Mouse (Mus musculus): Measurements from ENCODE around the gene Erg.

The Erg gene

DNA sequence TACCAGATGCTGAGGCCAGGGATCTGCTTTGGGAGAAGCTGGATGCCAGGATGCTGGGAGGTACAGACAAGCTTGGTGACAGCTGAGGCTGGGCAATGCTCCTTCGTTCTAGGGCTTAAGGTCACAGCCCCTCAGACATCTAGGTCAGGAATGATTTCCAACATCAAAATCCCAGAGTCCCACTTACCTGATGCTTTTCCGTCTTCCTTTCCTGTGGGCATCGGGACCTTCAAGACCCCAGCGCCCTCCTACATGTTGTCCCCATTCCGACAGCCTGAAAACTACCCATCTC is at the start of gene Erg:
Gene Erg (minus strand): TSS at position 283 of the 292 bp plus-strand sequence.
- no peak for DNase-seq (ENCODE audit: low spot score in 2 of 2)

DNA sequence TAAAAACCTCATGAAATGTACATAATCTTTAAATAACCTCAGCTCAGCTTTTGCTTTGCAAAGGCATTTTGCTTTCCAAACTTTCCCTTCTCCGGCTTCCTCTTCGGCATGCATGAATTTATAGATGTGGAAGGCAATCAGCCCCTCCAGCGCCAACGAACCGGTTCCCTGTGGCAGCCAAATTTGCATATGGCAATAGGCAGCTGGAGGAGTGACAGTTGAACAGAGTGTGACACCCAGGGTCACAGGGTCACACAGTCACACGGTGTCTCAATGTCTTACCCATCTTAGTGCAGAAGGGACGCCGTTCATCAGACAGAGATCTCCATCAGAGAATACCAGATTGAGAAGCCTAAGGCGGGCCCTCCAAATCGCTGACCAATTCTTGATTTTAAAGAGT is 45.4 kb upstream of the Erg start:
- DNase-seq (ENCODE audit: low spot score in 2 of 2), result no peak

DNA sequence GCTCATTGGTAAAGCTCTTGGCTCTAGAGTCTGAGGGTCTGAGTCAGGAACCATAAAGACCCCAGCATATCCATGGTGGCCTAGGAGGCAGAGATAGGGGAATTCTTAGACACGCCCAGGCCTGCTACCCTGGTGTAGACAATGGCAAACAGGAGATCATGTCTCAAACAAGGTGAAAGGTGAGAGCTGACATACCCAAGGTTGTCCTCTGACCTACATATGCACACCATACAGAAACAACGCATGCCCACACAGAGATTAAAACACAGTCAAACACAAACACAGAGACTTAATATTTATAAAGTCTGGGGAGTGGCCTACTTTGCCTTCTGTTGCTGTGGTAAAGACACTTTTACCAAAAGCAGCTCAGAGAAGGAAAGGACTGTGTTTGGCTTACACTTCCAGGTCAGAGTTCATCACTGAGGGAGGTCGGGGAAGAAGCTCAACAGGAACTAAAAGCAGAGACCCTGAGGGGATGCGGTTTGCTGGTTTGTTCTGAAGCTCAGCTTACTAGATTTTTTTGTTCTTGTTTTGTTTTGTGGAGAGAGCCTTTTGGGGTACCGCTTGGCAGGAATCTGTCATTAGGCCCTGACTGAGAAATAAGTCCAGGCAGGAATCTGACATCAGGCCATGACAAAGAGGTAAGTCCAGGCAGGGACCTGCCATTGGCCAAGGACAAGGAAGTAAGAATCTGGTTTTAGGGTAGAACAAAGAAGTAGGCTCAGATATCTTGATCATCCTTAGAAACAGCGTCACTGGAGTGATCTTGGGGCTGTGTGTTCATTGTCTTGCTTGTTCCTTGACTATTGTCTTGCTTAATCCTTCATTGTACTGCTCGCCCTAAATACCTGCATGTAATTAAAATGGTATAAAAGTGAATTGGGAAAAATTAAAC is 37.7 kb upstream of the Erg start:
- DNase-seq (ENCODE audit: low spot score in 2 of 2), result no peak

DNA sequence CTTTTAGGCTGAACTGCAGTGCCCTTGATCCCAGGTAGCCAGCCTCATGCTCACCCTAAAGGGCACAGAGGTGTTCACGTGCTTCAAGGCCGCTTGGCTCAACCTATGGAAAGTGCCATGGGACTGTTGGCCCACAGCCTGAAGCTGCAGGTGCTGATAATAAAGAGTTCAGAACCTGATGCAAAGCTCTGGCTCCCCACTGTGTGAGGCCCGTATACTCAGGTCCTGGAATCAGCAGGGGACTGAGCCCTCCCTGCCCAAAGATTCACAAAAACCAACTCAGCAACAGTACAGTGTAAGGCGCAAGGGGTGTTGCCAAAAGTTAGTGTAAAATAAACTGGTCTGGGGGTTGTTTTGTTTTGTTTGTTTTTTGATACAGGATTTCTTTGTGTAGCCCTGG is 36.7 kb upstream of the Erg start:
- DNase-seq (ENCODE audit: low spot score in 2 of 2), result no peak

DNA sequence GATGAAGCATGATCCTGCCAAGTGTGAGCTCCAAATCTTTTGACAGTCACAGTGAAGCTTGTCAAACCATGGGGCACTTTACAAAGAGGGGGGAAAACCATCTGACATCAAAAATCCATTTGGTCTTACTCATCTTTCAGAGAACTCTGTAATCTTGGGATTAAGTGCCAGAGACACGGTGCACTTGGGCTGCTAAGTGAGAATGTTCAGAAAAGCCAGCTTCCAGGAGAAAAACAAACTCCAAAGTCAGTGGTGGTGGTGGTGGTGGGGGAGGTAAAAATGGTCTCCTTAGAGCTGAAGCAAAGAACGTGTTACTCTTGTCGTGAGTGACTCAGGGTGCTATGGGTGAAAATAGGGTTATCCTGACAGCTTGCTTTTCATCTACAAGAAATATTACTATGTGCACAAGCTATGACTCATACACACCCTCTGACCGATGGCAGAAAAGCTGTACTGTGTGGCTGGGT is 33.5 kb upstream of the Erg start:
- DNase-seq (ENCODE audit: low spot score in 2 of 2), result no peak

DNA sequence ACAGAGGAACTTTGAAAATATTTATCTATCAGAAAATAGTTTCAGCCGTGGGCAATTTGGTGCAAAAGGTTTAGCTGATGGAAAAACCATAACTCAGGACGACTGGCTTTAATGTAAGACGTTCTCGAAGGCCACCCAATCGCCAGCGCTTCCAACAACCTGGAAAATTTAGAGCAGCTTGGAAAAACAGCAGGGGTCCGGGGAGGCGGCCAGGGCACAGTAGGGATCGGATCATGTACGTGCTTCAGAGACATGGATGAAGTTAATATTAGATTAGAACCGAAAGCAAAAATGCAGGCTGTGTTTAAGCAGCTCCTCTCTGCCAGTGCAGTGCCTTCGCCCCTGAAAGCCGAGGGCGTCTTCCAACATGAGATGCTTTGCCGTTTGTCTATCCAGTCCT is 31.8 kb upstream of the Erg start:
- DNase-seq (ENCODE audit: low spot score in 2 of 2), result no peak

DNA sequence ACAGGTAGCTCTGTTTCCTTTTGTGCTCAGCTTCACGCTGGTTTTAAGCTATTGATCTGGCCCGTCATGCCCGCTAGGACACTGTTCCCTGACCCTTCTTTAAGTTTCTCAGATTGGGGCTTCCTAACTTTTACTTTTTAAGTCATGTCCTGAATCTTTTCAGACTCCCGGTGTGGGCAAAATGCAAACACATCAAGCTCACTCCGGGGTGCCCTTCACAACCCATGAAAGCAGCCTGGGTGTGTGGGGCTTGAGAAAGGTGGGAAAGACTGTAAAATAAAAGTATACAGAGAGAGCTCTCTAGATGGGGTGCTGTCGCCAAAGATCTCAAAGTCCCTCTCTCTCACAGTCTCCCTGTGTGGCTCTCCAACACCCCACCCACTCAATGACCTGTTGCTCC is 31.3 kb upstream of the Erg start:
- DNase-seq (ENCODE audit: low spot score in 2 of 2), result no peak

DNA sequence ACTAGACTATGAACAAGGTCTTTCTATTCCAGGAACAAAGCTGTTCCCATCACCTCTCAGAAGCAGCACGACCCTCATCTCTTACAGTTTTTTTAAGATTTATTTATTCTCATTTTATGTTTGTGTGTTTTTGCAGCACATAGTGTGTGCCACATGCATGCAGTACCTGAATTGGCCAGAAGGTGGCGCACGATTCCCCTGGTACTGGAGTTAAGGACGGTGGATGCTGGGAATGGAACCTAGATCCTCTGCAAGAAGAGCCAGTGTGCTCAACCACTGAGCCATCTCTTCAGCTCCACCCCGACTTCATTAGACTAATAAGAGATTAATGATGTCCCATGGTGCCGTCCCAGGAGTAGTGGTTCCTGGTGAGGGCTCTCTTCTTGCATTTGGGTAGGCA is 29.2 kb upstream of the Erg start:
- DNase-seq (ENCODE audit: low spot score in 2 of 2), result no peak

DNA sequence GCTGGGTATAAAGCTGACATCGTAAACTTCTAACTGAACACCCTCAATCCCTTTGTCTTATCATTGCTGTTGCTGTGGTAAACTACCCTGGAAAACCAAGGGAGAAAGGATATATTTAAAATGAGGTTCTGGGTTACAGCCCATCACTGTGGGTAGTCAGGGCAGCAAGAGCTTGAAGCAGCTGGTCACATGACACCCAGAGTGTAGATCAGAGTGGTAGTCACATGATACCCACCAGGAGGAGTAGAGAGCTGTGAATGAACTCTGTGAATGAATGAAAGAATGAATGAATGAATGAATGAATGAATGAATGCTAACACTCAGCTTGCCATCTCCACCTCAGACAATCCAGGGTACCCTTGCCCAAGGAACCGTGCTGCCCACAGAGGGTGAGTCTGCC is 28.1 kb upstream of the Erg start:
- no peak for DNase-seq (ENCODE audit: low spot score in 2 of 2)

DNA sequence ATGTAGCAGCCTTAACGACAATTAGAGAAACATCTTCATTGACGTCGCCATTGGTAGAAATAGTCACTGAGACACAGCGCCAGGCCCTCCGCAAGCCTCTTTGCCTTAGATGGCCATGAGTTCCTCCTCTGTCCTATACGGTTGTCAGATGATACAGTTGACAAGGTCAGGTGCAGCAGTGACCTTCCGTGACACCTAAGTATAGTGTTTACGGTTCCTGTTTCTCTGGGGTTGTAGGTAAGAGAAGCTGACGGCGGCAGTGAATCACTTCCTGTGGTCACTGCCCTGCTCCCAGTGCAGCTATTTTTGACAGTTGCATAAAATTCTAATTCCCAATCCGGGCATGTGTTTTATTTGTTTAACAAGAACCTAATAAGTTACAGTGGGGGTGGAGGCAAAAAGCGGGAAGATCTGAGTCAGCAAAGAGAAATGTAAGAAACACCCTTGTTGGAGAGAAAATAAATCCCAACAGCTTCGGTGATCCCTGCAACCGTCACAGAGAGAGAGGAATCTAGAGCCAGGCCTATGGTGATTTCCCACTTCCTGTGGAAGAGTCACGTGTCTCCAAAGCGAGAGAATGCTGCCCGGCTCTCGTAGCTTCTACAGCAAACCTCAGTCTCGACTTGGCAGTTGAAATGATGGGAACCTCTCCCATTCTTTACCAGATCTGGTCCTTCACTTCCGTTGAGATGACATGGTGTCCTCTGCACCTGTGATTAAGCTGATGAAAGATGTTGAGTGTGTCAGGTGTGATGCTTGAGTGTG is 25.8 kb upstream of the Erg start:
- no peak for DNase-seq (ENCODE audit: low spot score in 2 of 2)

DNA sequence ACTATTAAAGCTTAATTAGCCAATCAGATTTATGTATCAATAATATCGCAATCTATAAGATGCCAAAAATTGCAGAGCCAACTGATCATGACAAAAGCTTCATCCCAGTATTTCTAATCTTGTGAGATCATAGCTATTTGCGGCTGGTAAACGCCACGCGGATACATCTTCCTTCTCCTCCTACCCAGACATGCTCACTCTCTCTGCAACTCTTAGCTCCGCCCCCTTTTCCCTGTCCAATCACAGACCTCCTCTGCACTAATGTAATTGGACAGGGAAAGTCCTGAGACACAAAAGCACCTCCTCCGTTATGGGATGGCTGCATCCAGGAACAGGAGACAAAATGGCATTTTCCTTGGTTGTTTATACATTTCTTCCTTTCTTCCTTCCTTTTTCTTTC is 22.2 kb upstream of the Erg start:
- DNase-seq (ENCODE audit: low spot score in 2 of 2), result no peak

DNA sequence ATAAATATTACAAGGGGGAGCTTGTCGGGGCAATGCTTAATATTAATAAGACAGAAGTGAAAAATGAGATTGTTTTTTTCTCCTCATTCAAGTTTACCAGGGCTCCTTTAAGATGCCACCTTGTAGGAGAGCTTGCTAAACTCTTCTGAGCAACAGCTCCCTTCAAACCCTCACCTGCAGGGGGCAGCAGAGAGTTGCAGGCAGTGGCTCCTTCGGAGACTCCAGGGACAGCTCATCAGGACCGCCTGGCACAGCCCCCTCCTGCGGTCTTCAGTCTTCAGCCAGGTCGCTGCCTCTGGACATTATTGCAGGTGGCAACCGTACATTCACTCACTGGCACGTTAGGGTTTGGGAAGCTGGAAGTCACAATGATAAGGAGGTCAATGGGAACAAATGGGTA is 18.9 kb upstream of the Erg start:
- peak; percentile 53 to 75 for DNase-seq (ENCODE audit: low spot score in 2 of 2)

DNA sequence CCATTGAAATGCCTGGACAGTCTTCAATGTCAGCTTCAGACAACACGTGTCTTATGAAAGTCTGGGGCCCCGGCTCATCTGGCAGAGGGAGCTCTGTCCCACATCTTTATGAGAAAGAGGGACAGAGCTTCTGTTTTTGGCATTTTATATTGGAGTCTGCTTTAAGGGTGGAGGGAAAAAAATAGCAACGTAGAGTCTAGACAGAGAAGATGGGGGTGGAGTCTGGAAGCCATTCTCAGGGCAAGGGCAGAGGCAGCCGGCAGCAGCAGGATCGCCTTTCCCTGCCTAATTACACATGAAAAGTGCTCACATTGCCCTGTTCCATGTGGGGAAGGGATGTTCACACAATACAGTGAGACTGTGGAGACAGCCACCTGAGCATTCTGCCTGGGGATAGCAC is 16.1 kb upstream of the Erg start:
- no peak for DNase-seq (ENCODE audit: low spot score in 2 of 2)

DNA sequence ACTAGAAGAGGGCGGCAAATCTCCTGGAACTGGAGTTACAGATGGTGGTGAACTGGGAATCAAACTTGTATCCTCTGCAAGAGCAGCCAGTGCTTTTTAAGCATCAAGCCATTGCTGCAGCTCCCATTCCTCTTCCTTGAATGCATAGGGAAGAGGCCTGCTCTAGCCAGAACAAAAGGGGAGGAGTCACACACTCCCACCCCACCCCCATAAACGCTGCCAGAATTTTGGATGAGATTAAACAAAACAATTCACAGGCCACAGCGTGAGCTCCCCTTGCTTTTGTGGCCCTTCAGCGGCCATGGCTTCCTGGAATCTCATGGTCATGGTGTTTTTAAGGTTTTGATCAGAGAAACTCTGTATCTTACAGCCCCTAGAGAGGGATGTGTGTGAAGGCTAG is 15.4 kb upstream of the Erg start:
- no peak for DNase-seq (ENCODE audit: low spot score in 2 of 2)

DNA sequence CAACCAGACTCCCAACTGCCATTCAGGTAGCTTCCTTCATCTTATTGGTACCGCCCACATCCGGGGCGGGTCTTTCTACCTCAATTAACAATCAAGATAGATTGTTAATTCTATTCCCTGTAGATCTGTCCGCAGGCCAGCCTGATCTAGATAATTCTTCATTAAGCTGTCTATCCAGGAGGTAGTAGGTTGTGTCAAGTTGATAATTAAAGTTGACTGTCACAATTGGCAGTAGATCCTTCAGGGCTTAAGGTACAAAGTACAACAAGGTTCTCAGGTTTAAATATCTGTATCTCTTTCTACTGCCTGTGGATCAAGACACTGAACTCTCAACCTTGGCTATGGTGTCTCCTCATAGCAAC is 14.8 kb upstream of the Erg start:
- no peak for DNase-seq (ENCODE audit: low spot score in 2 of 2)

DNA sequence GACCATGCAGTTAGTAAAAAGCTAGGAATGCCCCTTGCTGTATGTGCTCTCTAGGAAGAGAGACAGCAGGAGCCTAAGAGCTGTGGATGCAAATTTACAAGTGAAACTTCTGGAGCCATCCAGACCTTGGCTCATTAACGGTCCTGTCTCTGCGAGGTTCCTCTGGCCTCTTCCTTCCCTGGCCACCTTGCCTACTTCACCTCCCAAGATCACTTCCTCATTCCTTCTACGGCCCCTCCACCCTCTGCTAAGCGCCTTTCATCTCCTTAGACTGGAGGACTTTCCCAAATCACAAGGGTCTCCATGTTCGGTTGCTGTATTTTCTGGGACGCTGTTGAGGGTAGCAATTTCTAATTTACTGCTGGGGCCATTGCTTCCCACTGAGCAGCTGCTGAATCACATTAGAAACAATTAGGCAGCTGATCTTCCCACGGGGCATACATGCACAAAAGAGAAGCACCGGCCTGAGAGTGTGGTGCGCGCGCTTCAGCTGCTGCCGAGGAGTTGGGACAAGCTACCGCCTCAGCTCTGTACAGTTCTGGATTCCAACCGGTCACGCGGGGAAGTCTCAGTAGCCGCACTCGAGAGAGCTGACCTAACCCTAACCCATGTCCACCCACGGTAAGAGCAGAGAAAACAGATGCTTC is 14.3 kb upstream of the Erg start:
- no peak for DNase-seq (ENCODE audit: low spot score in 2 of 2)

DNA sequence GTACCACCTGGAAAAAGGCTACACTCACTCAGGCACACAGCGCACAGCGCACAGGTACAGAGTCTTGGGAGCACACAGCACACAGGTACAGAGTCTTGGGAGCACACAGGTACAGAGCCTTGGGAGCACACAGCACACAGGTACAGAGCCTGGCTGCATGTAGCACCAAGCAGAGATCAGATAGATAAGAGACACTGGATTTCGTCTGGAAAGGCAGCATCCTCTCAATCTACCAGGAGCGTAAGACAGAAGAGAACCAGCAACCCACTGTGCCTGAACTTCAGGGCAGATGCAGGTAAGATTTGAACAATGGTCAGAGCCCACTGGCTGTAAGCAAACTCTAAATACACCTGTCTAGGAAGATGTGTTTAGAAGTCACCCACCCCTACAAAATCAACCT is 12.5 kb upstream of the Erg start:
- DNase-seq (ENCODE audit: low spot score in 2 of 2), result no peak

DNA sequence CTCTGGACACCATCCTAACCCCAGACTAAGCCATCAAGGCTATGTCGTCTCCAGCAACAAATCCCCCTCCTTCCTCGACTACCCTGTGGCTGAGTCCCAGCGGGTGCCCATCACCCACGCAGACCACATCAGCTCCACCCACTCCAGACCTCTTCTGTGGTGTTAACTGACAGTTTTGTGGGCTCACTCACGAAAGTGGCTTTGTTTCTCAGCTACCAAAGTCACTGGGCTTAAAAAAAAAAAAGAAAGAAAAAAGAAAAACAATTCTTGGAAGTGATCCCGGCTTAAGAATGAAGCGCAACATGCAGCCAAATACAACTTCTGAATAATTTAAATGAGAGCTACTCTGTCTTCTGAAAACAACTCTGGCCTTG is 11.2 kb upstream of the Erg start:
- no peak for DNase-seq (ENCODE audit: low spot score in 2 of 2)

DNA sequence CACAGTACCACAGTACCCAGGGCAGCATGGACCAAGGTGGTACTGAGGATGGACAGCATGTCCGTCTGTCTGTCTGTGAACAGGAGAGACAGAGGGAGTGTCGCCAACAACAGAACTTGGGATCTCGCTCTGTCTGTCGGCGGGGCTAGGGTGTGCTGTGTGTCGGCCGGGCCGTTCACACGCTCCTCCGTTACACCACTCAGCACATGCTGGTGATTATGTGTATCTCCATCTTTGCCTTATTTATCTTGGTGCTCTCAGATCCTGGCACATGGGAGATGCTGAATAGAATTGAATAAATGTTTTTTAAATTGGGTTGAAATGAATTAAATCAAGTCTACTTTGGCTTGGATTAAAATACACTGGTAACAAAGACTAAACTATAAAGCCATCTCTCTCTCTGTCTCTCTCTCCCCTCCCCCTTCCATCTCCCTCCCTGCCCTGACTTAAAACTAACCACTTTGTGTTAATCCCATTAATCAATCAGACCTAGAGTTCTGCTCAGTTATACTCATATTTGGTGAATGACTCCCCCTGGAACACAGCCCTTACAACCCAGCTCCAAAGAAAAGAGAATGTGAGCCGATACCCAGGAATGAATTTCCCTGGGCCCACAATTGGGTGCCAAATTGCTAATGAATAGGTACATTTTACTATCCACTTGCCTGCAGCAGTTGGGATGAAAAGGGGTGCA is 10.6 kb upstream of the Erg start:
- no peak for DNase-seq (ENCODE audit: low spot score in 2 of 2)

DNA sequence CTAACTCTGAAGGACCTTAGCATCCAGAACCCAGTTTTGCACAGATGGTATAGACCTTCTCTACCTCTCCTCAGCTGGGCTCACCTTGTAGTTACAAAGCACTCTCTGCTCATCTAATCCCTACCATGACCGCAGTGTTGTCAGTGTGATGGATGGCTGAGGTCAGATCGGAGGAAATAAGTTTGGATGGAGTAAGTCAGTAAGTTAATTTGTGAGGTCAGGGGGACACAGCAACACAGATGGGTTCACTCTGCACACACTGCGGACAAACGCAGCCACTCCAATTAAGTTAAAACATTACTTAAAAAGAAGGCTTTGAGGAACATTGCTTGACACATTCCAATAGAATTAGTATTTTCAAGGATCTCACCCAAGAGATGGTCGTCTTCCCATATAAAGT is 2.5 kb upstream of the Erg start:
- DNase-seq (ENCODE audit: low spot score in 2 of 2), result no peak

DNA sequence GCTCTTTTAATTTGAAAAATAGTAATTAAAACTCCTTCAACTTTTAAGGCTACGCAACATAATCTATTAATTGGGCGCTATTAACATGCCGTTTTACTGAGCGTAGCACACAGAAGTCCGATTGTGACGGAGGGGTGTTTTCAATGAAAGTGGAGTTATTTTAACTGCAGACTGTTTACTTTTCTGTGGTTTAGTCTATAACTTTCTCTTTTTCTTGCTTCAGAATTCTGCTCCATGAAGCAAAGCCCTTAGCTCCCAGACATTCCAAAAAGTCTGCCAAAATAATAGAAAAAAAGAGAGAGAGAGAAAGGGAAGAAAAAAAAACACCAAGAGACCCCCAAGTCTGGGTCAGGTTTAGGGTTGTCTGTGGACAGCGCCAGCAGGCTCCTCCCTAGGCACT is 333 bp upstream of the Erg start:
- DNase-seq (ENCODE audit: low spot score in 2 of 2), result no peak

DNA sequence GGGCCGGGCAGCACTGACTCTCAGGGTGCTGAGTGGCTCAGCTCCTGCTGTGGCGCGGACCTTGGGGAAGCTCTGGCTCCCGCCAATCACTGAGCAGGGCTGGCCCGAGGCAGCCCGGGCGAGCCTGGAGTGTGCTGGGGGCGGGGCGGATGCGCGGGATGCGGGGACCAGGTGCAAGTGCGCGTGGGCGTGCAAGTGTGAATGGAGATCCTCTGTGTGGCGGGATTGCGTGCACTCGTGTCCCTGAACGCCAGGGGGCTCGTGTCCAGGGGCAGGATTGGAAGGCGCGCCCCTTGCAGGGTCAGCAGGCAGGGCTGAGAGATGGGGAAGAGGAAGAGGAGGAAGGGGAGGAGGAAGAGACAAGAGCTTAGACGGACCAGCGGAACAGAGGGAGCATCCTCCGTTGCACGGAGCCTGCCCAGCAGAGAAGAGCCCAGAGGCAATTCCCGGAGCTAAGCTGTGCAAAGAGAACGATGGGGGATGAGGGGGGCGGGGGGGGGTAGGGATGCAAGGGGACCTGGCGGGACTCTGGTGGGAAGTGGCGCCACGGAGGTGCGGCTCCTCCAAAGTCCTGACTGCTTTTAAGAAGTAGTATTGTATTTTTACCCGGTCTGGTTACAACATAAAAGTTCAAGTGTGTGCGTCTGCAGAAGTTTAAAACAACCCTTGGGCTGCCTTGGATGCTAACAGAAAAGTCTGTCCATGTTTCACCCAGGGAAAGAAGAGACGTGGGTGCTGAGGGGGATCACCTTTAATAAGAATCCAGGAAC is 667 bp downstream of the Erg start:
- DNase-seq (ENCODE audit: low spot score in 2 of 2), result peak in 1 of 2 experiments; percentile 18
